Mouse (Mus musculus) cerebellum, adult (tissue): ENCODE results near the gene Slc3a1.

Experiments used
- ATAC-seq: cut with Nextera tagmentation; 2 replicates; pipeline ENCODE4 v1.9.2; 2017; ENCODE audit warnings: mild to moderate bottlenecking, moderate library complexity, mixed read lengths; ENCODE audit not compliant: insufficient number of reproducible peaks, low FRiP score, low TSS enrichment

The Slc3a1 gene

DNA sequence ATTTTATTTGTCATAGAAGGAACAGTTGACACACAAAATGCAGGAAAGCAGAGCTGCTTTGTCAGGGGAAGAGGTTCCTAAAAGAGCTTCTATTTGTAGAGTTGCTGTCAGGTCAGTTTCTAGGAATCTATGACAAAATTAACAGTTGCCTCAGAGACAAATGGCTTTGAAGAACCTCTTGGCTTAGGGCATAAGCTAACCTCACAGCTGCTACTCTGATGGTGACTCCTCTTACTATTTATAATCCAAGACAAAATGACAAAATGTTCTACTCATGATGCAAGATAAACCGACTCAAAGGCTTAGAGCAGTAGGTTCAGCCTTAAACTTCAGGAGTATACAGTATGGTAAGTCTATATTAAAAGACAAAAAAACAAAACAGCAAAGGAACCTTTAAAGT lies 58.3 kb downstream of the Slc3a1 start:
- no peak for ATAC-seq

DNA sequence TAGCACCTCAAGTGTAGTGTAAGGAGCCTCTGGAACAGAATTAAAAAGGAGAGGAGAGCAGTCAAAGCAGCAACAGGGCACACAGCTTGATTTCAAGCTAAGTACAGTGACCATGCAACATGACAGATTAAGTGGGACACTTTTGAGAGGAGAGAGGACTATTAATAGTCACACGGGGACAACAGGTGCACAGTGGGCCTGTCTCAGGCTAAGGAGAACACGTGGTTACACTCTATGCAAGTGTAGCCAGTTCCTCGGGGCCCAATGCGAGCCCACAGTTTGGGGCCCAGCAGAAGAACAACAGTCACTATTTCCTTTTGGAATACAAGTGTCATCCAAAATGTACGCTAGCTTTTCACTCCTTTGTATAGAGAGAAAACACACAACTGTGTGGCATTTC lies 59.4 kb downstream of the Slc3a1 start:
- no peak for ATAC-seq

DNA sequence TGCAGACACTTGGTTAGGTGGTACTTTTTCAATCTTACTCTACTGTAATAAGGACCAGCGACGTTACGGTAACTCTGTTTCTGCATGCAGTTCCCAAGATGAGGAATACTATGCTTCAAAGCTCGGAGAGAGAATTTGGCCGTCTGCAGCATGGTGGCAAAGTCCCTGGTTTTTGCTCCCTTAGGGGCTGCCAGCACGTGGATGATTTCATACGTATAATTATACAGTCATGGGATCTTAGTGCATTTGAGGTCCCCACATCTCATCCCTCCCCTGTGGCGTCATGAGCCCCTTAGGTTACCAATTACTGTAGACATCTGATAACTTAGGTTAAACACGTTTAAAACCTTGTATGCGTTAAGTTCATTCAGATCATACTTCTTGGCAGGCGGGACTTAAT lies 60.2 kb downstream of the Slc3a1 start:
- no peak for ATAC-seq

DNA sequence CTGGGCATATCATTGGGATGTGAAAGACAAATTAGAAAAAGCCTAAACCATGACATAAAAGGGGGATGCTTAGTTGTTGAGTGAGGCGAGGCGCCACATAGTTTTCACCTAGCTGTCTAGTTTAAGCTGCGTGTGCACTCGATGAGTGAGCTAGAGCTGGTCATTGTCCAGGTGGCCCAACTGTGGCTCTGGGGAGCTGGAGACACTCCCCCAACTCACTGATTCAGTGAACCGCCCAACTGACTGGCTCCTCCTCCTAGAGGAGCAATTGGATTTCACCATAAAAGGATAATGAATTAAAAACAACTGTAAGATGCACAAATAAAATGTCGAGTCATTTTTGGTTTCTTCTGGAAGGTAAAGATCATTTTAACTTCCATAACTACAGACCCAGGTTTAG lies 60.8 kb downstream of the Slc3a1 start:
- ATAC-seq, result no peak

DNA sequence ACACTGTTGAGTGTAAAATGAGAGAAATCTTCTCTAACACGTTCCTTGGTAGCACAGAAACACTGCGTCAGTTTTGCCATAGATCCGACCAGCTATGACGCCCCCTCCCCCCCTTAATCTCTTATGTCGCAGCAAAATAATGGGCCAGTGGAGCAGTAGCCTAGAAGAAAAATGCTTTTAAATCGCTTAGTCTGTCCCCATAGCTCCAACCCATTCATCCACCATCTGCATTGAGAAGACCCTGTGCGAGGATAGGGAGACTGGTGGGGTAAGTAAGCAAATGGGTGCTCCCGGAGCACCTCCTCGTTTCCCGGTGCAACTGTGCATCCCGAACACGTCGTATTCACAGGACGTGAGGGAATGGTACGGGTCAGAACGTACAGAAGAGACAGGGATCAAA lies 61.4 kb downstream of the Slc3a1 start:
- peak; percentile 5; the same call in 1 of the 2 replicates for ATAC-seq

DNA sequence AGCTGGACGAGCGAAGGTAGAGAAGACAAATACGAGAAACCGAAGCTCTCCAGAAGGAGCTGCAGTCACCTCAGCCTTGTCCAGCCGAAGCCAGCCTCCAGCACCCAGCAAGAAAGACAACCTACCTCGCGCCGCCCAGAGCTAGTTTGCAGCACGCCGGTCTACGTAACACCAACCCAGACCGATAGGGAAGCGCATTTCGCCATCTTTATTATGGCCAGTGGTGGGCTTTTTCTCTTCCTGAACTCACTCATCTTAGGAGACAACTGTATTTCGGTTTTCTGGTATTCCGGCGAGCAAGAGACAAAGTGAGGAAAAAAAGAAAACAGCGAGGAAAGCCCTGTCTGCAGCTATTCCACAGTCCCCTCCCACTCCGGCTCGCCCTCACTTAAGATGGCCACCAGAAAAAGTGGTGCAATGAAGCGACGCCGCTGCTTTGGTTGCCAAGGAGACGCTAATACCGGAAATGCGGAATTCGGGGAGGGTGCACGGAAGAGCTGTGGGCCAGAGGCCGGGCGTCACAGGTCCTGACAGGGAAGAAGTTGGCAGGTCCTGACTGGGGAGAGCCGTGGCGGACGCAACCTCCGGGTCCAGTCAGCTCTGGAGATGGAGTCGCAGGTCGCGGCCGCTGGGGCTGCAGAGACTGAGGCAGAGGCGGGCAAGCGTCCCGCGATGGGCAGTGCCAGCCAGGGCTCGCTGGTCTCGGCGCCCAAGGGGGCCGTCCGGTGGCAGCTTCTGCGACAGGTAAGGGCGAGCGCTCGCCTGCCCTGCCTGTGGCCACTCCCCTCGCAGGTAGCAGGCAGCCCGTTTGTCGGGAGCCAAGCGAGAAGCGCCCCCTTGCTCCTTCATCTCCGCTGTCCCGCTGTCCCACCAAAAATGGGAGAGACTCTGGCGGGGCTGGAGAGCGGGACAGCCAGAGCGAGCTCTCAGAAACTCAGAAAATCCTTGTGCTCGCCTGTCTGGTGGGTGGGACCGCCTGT lies 62.2 kb downstream of the Slc3a1 start, which contains the start of the genes Prepl and Camkmt:
Prepl (minus strand) TSS at position 122 of the 980 bp plus-strand sequence.
Camkmt (plus strand) TSS at position 433 of the 980 bp plus-strand sequence.
- ATAC-seq, result peak; percentile 95

DNA sequence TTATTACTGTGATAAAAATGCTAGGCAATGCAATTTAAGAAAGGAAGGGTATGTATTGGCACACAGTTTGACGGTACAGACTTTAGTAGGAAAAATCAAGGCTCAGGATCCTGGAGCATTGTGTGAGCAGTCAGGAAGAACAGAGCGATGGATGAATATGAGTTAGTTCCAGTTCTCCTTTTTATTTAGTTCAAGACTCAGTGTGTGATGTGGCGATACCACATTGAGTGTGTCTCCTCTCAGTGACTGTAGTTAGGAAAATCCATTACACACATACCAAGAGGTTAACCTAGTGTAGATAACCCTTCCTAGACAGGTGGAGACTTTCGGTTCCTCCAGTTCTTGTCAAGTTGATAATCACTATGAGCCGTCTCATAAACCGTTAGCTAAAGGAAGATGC lies 63.6 kb downstream of the Slc3a1 start:
- ATAC-seq, result no peak

DNA sequence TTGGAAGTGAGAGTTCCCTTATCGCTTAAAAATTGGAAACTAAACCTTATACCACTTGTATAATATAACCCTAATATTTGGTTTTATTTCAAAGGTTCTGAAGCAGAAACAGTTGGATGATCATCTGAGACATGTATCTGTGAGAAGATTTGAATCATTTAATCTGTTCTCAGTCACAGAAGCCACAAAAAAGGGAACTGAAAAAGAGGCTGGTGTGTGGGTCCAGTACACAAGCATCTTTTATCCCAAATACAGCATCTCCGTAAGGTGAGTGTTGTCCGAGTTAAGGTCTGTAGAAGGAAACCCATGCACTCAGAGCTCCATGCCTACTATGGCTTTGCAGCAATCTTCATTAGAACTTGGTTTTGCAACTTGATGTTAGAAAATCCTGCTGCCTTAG lies 68.2 kb downstream of the Slc3a1 start:
- ATAC-seq, result no peak

DNA sequence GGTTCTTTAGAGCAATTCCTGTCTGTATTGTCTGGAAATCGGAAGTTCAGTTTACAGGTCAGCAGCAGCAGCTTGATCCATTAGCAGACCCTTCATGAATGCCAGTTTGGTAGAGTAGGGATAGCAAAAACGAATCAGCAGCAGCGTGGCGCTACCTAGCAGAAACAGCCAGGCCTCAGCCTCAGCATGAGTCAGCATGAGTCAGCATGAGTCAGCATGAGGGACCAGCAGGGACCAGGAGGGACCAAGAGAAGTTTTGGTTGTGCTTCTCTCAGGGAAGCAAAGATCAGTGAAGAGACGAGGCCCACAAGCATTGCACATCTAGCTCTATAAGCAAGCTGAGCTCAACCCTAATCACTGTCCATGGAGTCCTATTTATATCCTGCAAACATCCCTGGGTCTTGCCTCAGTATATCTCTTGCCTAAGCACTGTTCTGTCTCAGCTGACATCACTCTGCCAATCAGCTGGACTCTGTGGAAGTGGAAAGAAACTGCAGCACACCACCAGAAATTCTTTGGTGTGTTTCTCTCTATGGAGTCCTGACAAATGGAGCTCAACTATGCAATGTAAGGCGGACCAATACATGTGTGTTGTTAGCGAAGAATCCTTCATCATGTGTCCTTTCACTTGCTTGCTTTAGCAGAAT lies 70.6 kb downstream of the Slc3a1 start:
- no peak for ATAC-seq

DNA sequence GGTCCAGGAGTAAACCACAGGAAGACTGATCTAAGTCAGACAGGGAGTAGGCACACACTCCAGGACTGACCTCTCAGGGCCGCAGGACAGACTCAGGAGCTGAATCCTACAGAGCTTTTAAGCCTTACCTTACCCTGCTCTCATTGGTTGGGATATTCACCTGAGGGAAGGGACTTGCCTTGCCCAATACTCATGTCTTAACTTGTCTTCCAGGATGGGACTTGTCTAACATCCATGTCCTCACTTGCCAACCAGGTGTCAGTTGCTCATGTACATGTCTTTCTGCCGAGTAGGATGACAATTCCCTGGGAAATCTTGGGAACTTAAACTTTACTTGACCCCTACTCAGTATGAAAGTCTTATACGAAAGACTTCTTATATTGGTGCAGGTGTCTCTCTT lies 72.1 kb downstream of the Slc3a1 start:
- no peak for ATAC-seq

DNA sequence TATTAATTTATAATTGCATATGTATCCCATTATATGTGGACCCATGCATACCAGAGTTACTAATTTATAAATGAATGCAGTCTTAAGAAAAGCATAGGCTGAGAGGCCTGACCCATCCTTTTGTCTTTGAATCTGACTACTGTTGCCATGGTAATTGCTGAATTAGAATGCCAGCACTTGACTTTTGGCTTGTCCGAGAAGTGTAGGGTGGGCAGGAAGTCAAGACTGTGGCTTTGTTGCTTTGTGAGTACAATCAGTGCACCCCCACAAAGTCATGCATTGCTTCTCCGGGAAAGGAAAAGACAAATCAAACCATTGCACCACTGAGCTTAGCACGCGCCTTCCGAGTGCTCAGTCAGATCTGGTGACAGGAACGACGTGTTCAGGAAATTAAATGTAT lies 73.6 kb downstream of the Slc3a1 start:
- ATAC-seq, result no peak

DNA sequence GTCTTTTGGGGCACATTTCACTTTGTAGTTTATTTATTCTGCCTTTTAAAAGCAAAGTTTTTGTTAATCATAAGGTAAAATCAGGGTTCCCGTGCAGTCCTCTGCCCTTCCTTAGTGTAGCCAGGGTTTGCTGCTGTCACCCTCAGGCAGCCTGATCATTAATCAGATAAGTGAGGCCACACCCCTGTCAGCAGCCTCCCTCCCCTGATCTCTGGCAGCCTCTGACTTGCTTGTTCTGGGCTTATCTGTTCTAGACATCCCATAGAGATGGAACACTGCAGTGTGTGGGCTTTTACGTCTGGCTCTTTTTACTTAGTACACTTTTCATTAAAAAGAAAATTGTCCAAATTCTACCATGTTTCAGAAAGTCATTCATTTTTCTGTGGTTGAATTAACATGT lies 75.1 kb downstream of the Slc3a1 start:
- ATAC-seq, result no peak

DNA sequence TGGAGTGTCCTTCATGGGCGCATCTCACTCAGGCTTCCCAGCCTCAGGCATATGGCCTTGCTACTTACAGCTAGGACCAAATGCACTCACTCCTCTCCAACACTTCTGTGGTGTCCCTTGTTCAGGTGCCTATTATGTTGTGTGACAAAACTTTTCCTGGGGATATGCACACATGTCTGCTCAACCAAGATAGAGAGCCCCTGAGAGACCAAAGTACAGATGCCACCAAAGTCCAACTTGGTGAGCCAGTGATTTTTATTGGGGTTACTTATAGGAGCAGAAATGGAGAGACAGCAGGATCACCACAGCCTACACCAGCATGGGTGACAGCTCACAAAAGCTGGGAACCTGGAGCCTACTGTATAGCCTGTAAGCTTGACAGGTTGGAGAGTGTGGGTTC lies 82.5 kb downstream of the Slc3a1 start:
- no peak for ATAC-seq

DNA sequence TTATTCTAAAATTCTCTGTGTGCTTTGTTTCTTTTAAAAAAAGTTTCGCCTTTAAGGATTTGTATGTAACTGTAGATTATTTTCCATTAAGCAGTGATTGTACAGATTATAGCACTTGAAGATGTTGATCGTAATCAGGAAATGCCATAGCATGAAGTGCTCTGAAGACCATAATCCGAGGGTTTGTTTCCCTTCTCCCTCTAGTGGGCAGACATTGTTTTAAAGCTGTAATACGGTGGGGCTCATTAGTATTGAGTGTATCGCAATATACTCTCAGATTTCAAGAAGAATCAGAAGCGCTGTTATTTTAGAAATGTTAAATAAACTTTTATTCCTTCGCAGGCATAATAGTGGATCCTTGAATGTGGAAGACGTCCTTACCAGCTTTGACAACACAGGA lies 85.3 kb downstream of the Slc3a1 start:
- no peak for ATAC-seq
